Mouse (Mus musculus) kidney, postnatal 4 days (tissue): ENCODE measurements at regions not wholly inside any gene's neighbourhood (a gene's known extent, or its start where the extent isn't known, plus 50 kb on each side); places are given as distances from the start of the nearest gene placed in this dataset.

ENCODE experiments used
- DNase-seq, 2 experiments: peaks; one replicate each; pipeline ENCODE4 v3.0.0; 2021; ENCODE audit warnings: mixed read lengths in 2 of 2

GRCm38 (mm10) chr14:106190721-106191120, 84.7 kb downstream of the Trim52 start:
- no peak for DNase-seq

GRCm38 (mm10) chr14:106193583-106193982, 87.6 kb downstream of the Trim52 start:
- no peak for DNase-seq

DNA sequence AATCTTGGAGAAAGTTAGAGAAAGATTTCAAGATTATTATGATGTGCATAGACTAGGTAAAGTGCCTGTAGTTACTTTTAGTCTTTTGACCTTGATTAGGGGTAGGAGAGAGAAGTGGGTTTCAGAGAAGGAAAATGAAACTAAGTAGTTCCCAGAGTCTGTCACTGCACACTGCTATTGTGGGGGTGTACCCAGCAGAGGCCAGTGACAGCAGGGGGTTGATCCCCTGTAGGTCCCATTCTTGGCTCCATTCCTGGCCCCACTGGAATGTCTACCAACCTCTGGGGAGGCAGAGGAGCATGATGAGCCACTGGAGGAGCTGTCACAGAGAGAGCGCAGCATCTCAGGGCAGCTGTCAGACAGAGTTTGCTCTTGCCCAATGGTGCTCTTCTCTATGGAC, 88.1 kb downstream of the Trim52 start:
- DNase-seq: no peak

GRCm38 (mm10) chr14:106197826-106198225, 91.8 kb downstream of the Trim52 start:
- DNase-seq: no peak

GRCm38 (mm10) chr14:106199109-106199508, 93.1 kb downstream of the Trim52 start:
- no peak for DNase-seq

DNA sequence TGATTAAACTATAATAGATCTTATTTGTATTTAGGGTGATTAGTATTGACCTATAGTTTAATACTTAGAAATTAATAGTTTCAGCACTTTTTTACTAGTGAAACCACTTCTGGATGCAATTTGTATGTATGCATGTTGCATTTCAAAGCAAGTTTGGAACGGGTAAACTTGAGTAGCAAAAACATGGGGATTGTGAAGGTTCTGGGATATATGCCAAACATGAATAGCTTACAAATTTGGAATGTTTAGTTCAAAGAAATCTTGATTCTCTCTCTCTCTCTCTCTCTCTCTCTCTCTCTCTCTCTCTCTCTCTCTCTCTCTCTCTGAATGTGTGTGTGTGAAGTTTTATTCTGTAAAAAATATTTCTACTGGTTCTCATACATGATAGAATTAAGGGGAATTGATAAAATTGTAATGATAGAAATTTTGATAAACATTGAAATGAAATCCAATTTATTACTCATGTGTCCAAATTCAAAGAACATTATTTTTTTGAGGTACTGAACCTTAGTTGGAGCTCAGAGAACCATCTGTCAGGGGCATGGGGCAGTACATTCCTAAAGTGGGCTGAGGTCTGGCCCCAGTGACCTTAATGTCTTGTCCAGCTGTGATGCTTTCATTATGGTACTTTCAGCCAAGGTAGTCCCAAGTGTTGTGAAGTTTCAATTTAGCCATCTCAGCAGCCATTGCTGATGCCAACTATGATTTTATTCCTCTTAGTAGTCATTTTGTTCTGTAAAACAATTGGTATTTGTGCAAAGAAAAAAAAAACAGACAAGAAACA, 93.7 kb downstream of the Trim52 start:
- no peak for DNase-seq

DNA sequence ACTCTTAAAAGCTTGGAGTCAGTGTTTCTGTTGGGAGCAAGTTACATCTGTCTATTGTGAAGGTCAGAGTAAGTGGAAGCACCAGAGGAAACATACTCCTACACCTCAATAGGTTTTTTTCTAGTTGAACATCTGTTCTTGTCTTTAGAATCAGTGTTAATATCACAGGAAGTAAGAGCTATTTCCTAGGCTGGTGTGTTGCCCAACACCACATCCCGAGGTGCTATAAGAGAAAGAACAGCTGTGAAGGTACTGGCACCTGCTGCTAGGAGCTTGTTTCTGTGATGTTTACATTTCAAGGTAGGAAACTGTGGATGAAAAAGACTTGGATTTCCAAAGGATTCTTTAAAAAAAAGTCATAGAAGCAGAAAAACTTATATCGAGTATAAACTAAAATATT, 105.1 kb downstream of the Trim52 start:
- no peak for DNase-seq

- no peak for DNase-seq
Measured at GRCm38 (mm10) chr14:106217681-106218080, 111.7 kb downstream of the Trim52 start.

- DNase-seq: no peak
Measured at GRCm38 (mm10) chr14:106219293-106219797, 113.3 kb downstream of the Trim52 start.

- no peak for DNase-seq
Measured at GRCm38 (mm10) chr14:106225401-106225800, 119.4 kb downstream of the Trim52 start.

- DNase-seq: no peak
Measured at GRCm38 (mm10) chr14:106241721-106242405, 135.9 kb downstream of the Trim52 start.

- DNase-seq: no peak
Measured at GRCm38 (mm10) chr14:106259396-106260108, 153.6 kb downstream of the Trim52 start.

DNA sequence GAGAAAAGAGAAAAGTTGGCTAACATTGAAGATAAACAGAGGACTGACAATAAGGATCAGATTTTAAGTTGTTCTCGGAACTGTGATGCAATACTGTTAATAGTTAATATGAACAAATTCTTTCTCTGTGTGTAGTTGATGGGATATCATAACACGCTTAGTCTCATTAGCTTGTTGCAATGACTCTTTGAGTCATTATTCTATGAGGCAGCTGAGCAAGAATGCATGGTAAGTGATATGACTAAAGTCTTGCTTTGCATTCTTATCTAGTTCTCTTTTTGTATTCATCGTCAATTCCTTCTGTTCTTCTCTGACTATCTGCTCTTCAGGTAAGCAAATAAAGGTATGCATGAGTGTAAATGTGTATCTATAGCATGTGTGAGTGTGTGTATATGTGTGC, 159.3 kb downstream of the Trim52 start:
- DNase-seq: no peak

DNA sequence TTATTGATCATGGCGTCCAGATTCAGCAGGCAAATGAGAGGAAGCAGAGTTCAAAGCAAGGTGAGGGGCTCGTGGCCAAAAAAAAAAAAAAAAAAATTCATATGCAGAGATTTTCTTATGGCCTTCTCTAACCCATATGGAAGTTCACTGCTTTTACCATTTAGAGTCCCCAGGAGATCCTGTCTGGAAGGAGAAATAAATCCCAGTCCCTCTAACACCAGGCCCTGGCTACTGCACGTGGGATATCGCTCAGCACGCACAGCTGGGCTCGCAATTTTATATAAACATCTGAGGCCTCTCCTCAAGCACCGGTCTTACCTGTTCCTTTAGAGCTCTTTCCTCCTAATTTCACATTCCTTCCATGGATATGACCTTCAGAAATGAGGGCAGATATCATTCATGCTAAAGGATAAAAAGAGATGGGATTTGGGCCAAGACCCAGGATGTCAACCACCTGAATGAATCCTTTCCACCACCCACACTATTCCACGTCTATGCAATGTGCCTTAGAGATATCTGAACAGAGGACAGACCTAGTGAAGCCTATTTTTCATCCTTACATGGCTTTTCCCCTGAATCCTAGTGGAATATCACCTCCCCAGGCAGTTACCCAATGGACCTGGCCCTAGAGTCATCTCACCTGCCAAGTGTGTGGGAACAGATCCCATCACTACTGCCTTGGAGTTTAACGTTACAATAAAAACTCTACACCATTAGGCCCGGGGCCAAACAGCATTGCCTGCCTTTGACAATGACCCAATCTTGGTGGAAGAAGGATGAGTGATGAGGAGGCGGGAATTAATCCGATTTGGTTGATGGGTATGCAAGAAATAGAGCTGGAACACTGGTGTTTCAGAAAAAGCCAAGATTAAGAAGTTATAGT, 161.9 kb downstream of the Trim52 start:
- no peak for DNase-seq

DNA sequence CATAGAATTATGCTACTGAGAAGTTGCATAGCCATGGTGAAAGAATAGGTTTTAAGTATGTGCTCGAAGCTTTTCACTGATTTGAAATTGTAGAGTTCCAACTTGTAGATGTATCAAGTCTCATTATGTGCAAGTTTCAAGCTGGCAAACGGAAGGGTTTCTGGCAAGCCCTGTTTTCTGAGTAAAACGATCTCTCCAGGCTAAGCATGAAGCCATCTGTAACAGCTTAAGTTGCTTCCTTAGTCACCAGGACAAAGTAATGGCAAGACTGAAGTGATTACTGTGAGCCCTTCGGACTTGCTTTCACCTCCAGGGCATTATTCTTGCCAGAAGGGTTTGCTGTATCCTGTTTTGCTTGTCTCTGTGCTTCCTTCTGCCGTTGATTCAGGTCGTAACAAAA, 163.7 kb downstream of the Trim52 start:
- DNase-seq: no peak

- DNase-seq: peak in 1 of 2 experiments; percentile 2
Measured at GRCm38 (mm10) chr14:106313558-106313957, 207.6 kb downstream of the Trim52 start.

GRCm38 (mm10) chr14:106314079-106314551, 208.1 kb downstream of the Trim52 start:
- peak; percentile 27 to 48 for DNase-seq

GRCm38 (mm10) chr14:106318767-106319166, 212.8 kb downstream of the Trim52 start:
- no peak for DNase-seq

DNA sequence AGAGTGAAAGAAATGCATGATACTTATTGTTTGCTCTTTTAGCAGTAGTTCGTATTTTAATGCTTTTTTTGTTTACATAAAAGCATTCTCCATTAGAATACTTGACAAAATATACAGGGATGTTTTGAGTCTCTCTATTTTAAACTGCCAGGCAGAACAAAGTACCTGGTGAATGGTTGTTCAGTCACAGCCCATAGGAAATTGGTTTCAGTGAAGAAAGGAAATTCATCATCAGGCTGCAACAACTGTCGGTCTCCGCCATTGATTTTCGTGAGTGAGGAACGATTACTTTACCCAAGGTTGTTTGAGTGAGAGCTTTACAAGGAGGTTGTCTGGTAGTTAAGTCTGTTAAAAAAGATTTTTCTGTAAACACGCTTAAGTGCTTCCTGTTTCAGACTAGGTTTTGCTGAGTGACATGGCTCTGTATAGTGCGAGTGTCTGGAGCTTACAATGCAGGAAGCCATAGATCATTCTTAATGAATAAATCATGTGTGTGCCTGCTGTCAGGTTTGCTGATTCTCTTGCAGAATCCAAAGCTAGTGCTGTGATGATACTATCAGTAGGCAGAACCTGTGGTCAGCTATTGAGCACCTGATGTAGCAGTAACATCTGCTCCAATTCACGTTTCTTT, 221.8 kb downstream of the Trim52 start:
- no peak for DNase-seq

DNA sequence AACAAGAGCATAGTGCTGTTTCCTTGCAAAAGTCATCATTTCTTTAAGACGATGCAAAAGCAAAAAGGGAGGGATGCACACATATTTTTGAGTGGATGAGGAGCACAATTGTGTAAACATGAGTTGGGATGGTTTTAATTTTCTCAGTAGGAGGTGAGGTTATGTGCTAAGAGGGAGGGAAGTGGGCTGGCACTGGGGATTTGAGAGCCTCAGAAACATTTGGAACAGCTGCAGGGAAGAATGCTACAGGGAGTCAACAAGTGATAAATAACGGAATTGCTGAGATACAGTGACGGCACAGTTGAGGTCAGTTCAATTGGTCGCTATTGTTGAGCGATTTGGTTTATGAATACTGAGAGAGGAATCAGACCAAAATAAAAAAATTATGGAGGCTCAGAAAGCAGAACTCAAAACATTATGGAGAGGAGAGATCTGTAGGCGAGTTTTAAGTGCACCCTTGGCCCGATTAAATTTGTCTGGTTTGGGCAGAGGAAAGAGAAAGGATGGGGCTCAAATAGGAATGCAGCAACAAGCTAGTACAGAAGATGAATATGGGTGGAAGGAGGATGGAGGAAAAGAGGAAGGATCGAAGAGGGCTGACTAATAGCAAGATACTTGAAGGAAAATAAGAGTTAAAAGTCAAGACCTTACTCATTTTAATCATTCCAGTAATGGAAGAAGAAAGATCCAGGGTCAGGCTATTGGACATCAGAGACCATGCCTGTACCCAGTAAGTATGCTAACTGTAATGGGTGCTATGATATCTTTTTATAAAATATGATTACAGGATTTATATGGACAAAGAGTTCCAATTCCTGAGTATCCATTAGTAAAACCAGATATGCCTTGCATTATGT, 259.0 kb downstream of the Trim52 start:
- DNase-seq: peak; percentile 3 to 20

GRCm38 (mm10) chr14:106365624-106366118, 259.7 kb downstream of the Trim52 start:
- no peak for DNase-seq
